Mouse (Mus musculus) E14TG2a.4 (cell line): ENCODE results near the gene Hic2.
A peak's percentile ranks its signal among the peaks of the same experiment; 100 is the strongest.

Source experiments
- CTCF ChIP-seq: conservative IDR thresholded peaks from 2 replicates; pipeline ENCODE4 v1.5.1; 2014; ENCODE audit warnings: low read length
- NANOG ChIP-seq: IDR thresholded peaks from 2 replicates; pipeline ENCODE4 v1.6.1; 2014; ENCODE audit warnings: borderline replicate concordance, low read length, mixed read lengths
- POU5F1 ChIP-seq: IDR thresholded peaks from 2 replicates; pipeline ENCODE4 v1.6.1; 2014; ENCODE audit warnings: low read length, borderline replicate concordance

DNA sequence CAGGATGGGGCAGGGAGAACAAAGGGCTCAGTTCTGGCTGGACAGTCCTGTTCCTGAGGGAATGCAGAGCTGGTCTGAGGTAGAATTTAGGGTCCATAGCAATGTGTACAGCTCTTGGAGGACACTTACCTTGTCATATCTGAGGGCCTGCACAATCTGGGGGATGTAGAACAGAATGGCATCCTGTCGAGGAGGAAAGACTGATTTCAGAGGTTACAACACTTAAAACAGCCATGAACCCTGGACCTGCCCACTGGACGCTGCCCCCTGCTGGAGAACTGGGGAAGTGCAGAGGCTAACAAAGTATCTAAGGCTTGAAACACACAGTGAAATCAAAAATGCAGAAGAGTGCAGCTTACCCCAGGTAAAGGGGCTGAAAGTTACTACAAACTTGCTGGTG is 59.4 kb downstream of the Hic2 start:
- peak; percentile 100 for TF ChIP-seq CTCF
- TF ChIP-seq NANOG = no peak
- TF ChIP-seq POU5F1 = no peak
